Mouse (Mus musculus) hematopoietic stem cell, adult 5-6 weeks (primary cell): ENCODE results near the gene Dynlrb2. TPM values are rescaled to one million over a fixed set of nuclear protein-coding genes. Genes with fewer than 3 reads are reported as not detected.
A peak's percentile ranks its signal among the peaks of the same experiment; 100 is the strongest.

ENCODE experiments used
- ATAC-seq, 2 experiments: fragments of 125-278 bp in 1 of 2; replicated peaks in 1 of 2; 2 replicates each; pipeline ENCODE4 v1.8.0; 2016 to 2017; ENCODE audit warnings: inconsistent platforms in 2 of 2, mild to moderate bottlenecking in 2 of 2, moderate number of reproducible peaks in 2 of 2, low read depth in 1 of 2, moderate TSS enrichment in 1 of 2; ENCODE audit not compliant: low FRiP score in 2 of 2, poor library complexity in 2 of 2, severe bottlenecking in 2 of 2, insufficient read depth in 1 of 2, low TSS enrichment in 1 of 2
- total RNA-seq: library from RNA; stranded (forward); fragments of 172-1452, 232-1000 nt; gene quantifications from 2 replicates; pipeline ENCODE4 v1.2.3, GENCODE M21; 2017

Gene Dynlrb2
- total RNA-seq, 1 experiment from 2014 or later = not detected

DNA sequence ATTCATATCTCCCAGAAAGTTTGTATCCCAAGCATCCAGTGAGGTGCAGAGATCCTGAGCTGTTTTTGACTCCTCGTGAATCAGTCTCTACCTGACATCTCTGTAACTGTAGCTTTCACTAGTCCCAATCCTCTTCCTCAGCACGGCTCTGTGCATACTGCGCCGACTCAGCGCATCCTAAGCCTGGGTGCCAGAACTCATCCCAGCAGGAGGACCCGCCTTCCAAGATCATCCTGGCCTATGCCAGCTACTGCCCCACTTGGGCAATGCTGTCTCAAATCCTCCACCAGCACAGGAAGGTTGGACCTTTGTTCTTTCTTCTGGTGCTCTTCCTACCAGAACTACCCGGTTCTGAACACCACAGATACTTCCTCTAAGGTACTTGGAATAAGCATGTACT is 20.1 kb downstream of the Dynlrb2 start:
- no peak for ATAC-seq

DNA sequence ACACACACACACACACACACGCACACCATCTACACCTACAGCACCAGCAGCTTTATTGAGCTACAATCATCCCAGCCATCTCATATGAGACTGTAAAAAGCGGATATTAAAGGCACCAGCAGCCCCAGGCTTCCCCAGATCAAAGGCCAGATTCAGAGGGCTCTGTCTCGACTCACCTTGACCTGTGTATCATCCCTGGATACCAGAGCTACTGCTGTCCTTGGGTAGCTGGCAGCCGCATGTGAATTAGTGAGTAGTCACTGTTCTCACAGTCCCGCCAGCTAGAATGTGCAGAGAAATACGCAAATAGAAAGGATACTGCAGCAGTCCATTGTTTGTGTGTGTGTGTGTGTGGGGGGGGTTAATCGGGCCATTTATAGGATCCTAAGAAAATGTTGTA is 24.0 kb downstream of the Dynlrb2 start:
- ATAC-seq = no peak

DNA sequence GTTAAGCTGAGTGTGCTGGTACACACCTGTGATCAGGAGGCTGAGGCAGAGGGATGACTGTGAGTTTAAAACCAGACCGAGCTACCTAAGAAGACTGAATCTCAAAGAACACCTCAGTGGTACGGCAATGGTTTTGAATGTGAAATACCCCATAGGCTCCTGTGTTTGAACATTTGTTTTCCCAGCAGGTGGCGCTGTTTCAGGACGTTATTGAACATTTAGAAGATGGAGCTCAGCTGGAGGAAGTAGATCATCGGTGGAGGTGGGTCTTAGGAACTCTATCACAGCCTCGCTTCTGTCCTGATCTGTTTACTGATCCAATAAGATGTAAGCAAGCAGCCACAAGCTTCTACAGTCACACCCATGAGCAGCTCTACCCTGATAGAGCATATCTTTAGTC is 28.3 kb downstream of the Dynlrb2 start:
- no peak for ATAC-seq

DNA sequence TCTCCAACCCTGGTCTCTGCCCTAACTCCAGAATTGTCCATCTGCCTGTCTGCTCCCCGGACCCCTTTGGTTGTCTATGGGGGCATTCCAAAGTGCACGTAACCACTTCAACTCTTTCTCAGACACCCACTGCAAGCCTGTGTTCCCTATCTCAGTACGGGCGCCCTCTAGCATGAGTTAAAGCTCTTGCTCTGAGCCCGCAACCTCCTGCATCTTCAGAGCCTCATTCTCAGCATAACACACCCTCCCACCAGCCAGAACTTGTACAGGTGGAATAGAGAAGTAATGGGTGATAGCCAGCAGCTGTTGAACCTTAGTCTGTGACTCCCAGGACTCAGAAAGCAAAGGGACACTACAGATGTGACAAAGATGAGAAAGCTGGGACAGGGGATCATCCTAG is 32.0 kb downstream of the Dynlrb2 start:
- no peak for ATAC-seq

DNA sequence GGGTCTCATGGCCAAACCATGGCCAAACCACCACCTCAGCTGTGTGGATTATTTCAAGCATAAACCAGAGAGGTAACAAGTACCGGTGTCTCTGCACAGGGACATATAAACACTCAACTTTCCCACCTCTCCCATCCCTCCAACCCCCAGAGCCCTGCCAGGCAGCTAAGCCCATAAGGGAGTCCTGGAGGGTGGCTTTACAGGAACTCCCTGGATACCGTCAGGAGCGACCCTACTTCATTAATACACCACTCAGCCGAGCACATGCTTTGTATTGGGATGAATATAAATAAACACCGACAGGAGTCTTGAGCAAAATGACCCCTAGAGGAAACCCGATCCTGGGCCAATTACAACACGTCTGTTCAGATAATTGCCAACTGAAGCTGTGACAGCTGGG is 34.0 kb downstream of the Dynlrb2 start:
- ATAC-seq = no peak

DNA sequence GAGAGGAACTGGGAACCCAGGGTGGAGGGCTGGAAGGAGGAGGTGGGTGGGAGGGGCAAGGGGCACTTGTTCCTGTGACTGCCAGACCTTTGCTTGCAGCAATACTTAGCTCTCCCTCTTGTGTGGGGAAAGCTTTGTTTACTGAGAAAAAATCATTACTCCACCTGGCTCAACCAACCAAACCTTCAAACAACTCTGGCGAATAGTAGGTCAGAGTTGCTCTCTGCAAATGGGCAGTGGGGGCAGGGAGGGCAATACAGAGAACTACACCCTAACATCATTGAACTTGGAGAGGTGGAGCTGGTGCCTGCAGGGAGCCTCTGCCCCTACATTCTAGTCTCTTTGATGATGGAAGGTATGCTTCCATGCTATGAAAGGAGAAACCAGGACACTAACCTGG is 35.4 kb downstream of the Dynlrb2 start:
- ATAC-seq = no peak

DNA sequence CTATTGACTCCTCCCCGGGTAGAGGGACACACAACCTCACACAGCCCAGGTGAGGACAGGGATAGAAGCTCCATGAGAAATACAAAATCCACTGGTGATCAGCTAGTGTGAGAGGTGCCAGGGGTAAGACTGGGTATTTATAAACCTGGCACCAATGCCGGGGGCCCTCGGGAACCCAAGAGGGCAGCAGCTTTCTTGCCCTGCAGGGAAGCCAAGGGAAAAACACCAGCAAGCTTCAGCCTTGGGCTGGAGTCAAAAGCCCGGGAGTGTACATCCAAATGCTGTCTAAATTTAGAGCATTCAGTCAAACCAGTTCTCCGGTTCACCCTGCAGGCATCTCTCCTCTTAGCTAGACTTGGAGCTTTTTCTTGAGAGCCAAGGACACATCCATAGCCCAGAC is 38.1 kb downstream of the Dynlrb2 start:
- ATAC-seq = no peak

DNA sequence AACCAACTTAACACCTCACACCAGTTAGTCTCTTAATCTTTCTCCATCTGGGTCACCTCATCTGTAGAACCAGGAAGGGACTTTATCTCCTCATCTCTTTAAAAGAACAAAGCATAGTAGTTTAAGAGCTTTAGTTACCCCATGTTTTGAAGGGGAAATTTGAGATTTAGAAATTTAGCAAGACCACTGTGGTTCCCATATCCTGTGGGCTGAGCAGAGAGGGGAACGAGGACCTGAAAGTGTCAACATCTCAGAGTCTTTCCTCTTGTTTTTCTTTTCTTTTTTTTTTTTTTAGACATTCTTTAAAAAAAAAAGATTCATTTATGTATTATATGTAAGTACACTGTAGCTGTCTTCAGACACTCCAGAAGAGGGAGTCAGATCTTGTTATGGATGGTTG is 38.6 kb downstream of the Dynlrb2 start:
- ATAC-seq = no peak

DNA sequence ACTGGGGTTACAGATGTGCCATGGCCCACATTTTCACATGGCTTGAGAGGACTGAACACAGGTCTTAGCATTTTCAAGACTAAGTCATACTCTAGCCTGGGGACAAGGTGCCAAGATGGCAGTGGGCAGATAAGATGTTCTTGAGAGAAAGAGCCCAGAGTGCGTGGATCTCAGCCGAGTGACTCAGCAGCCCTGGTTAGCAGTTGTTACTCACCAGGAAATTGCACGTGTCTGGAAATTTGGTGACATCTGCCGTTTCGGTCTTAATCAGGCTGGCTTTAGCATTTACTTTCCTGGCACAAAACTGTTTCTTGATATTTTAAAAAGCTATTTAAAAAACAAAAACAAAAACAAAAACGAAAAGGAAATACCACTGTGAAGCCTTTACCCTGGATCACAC is 47.5 kb downstream of the Dynlrb2 start:
- ATAC-seq = peak in 1 of 2 experiments; percentile 22; a peak in 2 of 4 replicates

DNA sequence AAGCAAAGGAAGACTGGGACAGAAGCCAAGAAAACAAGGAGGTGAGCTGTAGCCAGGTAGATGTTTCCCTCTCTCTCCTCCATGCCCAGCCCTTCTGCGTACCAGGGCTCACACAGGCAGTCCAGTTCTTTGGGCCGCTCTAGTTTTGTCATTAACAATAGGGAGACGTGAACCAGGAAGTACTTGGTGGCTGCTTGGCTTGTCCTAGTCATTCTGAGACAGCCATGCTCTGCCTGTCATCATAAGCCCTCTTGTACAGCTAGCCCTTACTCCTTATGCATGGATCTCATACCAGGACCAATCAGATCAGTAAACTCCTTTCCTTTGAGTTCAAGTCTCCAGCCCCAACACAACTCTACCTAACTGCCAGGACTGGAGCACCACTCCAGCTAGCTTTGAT is 48.0 kb downstream of the Dynlrb2 start:
- ATAC-seq = no peak

Other genes starting within 250 kb of the Dynlrb2 start
- 7.5 and 9.9 TPM in 2 replicates for gene Cdyl2, start 228.0 kb downstream of the Dynlrb2 start, total RNA-seq